Mouse (Mus musculus): ENCODE measurements around the gene Usp21. TPM values are rescaled to one million over a fixed set of nuclear protein-coding genes. Genes with fewer than 3 reads are reported as not detected.
"Not testable (repeated sequence)": the region's sequence is repeated elsewhere in the genome, so short reads cannot be mapped to it uniquely, and the experiment has no call there.

Gene Usp21
- polyA plus RNA-seq, 1 experiment from 2014 or later = 89.7 TPM

DNA sequence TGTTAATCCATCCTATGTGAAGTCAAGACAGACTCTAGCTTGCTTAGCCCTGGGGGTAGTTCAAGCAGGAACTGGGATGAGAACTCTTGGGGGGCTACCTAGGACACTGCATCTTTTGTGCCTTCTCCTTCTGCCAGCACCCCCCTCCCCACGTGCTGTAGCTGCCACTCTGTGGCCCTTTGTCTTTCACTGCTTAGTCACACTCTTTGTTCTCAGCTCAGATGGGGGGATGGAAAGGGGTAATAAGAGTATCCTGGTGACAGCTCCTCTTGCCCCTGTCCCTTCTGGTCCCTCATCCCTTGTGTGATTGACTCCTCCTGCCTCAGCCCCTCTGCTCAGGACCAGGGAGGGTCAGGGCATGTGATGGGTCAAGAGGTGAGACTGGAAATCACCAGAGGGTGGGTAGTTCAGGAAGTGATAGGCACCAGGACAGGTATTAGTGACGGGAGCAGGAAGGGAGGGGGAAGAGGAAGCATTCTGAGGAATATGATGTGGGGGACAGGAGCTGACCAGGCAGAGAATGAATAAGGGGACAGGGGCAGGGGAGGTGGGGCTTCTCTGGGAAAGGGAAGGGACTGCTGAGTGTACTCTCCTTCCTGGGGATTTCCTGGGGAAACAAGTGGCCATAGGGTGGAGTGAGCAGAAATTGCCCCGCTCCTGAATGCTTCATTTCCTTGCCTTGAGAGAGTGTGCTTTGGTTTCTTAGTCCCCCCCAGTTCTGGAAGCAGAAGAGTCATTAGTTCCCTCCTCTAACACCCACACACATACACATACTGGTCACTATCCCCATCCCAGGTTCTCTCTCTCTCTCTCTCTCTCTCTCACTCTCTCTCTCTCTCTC, 39.2 kb downstream of the Usp21 start:
- Histone ChIP-seq H3K9ac (no peak overlapping the region), H3K4me1 (peaks cover 66% of the 10 kb centered on the region), H3K36me3 (peaks cover 12% of the 10 kb centered on the region; the same call in 1 of the 2 replicates), H3K4me2 (peak overlapping the region; percentile 23), H3K9me3 (no peaks in the 10 kb centered on the region), H3K27ac (peak overlapping the region; percentile 96), H3K4me3 (no peak overlapping the region), H3K27me3 (0 out of 2 replicates have a peak, but pooled peaks cover 4% of the 10 kb centered on the region)
- WGBS = 57% methylated on average over 3 of the region's 3 CpGs
- no peak; the same call in 1 of the 2 replicates for ATAC-seq (ENCODE audit: borderline replicate concordance, extremely low read depth, low FRiP score, low TSS enrichment)

DNA sequence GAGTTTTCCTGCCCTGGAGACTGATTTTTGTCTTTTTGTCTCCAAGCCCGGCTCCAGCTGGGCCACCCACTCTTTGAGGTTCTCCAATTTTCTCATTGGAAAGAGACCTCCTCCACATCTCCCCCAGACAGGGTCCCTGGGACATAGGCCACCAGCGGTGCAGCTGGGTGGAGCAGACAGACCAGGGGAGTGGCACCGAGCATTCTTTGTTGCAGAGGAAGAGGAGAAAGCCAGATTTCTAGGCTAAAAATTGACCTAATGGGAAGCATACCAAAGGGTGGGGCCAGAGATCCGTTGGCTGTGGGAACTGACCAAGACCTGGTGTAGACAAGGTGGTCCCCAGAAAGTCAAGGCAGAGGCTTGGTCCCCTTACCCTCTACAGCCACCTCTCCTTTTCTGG, 39.9 kb downstream of the Usp21 start:
- ATAC-seq (ENCODE audit: borderline replicate concordance, extremely low read depth, low FRiP score, low TSS enrichment) = no peak
- 0 out of 2 replicates have a peak, but pooled peaks cover 4% of the 10 kb centered on the region for H3K27me3 ChIP-seq
- WGBS = 28% methylated on average over 4 of the region's 4 CpGs
- H3K9ac ChIP-seq = 0 out of 2 replicates have a peak overlapping the region, but pooled peaks have one; percentile 48
- peak overlapping the region; percentile 71 for H3K4me2 ChIP-seq
- H3K36me3 ChIP-seq = peaks cover 19% of the 10 kb centered on the region; the same call in 1 of the 2 replicates
- peak overlapping the region; percentile 84 for H3K4me3 ChIP-seq
- H3K4me1 ChIP-seq = peaks cover 66% of the 10 kb centered on the region
- H3K27ac ChIP-seq = peak overlapping the region; percentile 96
- H3K9me3 ChIP-seq = no peaks in the 10 kb centered on the region

DNA sequence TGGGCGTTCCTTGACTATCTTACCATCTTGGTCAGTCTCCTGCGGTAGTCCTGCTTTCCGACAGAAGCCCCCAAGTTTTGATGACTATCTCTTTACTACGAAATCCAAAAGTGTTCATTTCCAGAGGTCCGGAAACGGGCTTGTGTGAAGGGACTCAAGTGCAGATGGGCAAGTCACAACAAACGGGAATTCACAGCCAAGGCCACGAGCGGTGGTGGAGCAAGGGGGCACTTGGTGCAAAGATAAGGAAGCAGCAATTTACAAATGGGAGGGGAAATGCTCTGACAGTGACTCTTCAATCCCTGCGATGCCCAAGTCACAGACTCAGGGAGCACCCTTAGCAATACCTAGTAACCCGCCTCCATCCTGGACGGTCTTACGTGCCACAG, 40.3 kb downstream of the Usp21 start:
- peak overlapping the region; percentile 84 for H3K4me3 ChIP-seq
- WGBS = 7% methylated on average over 13 of the region's 13 CpGs
- ATAC-seq (ENCODE audit: borderline replicate concordance, extremely low read depth, low FRiP score, low TSS enrichment) = 0 out of 2 replicates have a peak, but pooled peaks have one; percentile 6
- 0 out of 2 replicates have a peak, but pooled peaks cover 4% of the 10 kb centered on the region for H3K27me3 ChIP-seq
- no peaks in the 10 kb centered on the region for H3K9me3 ChIP-seq
- H3K27ac ChIP-seq = peak overlapping the region; percentile 96
- peaks cover 61% of the 10 kb centered on the region for H3K4me1 ChIP-seq
- peak overlapping the region; percentile 71 for H3K4me2 ChIP-seq
- peak overlapping the region; percentile 48 for H3K9ac ChIP-seq
- H3K36me3 ChIP-seq = peaks cover 24% of the 10 kb centered on the region; the same call in 1 of the 2 replicates

DNA sequence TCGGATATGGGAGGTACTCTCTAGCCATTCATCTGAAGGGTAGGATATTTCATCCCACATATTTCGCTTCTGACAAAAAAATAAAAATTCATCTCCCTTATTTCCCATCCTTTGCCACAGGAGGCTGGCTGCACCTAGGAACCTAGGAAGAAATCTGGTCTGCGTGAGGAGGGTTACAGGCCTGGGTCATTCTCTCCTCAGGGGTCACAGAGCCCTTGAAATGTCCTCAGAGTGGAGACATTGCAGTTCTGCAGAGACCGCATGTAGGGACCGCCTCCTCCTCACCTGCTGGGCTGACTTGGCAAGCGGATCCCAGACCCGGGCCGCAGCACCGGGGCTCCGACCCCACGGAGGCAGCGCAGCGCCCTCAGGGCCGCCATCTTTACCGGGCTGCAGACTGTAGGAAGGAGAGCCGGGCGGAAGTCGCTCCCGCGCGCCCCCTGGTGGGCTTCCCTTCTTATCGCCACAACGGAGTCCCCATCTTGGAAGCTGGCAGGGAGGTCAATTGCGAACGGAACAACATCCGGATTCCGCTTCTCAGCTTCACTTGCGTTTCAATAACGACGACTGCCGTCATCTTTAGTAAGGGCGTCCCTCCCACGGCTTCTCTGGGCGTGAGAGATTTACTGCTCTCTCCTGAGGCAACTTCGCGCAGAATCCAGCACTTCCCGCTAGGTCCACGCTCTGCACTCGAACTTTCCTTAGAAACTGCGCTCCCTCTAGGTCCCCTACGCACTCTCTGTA, 40.9 kb downstream of the Usp21 start:
- peak overlapping the region; percentile 96 for H3K27ac ChIP-seq
- H3K4me3 ChIP-seq = peak overlapping the region; percentile 84
- H3K27me3 ChIP-seq = 0 out of 2 replicates have a peak, but pooled peaks cover 4% of the 10 kb centered on the region
- peak overlapping the region; percentile 75 for H3K4me2 ChIP-seq
- ATAC-seq (ENCODE audit: borderline replicate concordance, extremely low read depth, low FRiP score, low TSS enrichment) = peak; percentile 86
- peak overlapping the region; percentile 85 for H3K9ac ChIP-seq
- peaks cover 56% of the 10 kb centered on the region for H3K4me1 ChIP-seq
- under 1% methylated on average over 41 of the region's 41 CpGs for WGBS
- peaks cover 27% of the 10 kb centered on the region; the same call in 1 of the 2 replicates for H3K36me3 ChIP-seq
- H3K9me3 ChIP-seq = no peaks in the 10 kb centered on the region

DNA sequence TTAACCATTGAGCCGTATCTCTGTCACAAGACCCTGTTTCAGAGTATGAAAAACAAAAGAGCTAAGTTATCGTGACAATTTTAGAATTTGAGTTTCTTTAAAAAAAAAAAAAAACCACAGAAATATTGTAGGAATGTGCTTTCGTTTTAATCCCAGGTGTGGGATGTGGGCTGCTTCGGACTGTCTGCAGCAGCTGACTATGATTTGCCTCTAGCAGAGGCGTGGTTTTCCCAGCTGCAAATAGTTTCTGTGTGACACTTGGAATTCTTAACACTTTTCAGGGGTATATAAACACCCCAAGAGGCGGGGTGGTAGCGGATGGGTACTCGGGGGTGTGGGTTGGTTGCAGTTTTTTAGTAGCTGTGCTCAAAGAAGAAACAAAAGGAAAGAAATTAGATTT, 42.4 kb downstream of the Usp21 start:
- Histone ChIP-seq H3K4me2 (0 out of 2 replicates have a peak overlapping the region, but pooled peaks have one; percentile 75), H3K9me3 (no peaks in the 10 kb centered on the region), H3K27ac (no peak overlapping the region), H3K27me3 (no peaks in the 10 kb centered on the region), H3K9ac (no peak overlapping the region), H3K36me3 (peaks cover 42% of the 10 kb centered on the region), H3K4me3 (no peak overlapping the region), H3K4me1 (peaks cover 41% of the 10 kb centered on the region)
- 76% methylated on average over 8 of the region's 8 CpGs for WGBS
- ATAC-seq (ENCODE audit: borderline replicate concordance, extremely low read depth, low FRiP score, low TSS enrichment) = no peak

DNA sequence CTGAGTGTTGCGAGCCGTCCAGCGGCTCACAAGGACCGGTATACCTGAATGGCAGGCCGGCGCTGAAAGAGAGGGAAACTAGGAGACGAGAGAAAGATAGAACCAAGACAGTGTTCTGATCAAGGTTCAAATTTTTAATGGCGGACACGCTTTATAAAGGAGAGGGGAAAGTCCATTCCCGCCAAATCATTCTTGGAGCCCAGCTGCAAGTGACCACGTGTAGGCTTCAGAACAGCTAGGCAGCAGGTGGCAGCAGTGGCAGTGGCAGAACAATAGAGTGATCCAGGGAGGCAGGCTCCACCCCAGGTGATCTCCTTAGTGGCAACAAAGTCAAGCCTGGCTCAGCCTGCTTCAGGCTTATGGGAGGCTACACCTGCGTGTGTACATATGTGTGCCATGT, 45.8 kb downstream of the Usp21 start:
- 83% methylated on average over 12 of the region's 12 CpGs for WGBS
- not testable (repeated sequence) for H3K4me3 ChIP-seq; H3K27ac ChIP-seq; H3K4me2 ChIP-seq; ATAC-seq (ENCODE audit: borderline replicate concordance, extremely low read depth, low FRiP score, low TSS enrichment); H3K9me3 ChIP-seq; H3K27me3 ChIP-seq; H3K9ac ChIP-seq
- Histone ChIP-seq H3K36me3 (peaks cover 73% of the 10 kb centered on the region), H3K4me1 (peaks cover 13% of the 10 kb centered on the region)

DNA sequence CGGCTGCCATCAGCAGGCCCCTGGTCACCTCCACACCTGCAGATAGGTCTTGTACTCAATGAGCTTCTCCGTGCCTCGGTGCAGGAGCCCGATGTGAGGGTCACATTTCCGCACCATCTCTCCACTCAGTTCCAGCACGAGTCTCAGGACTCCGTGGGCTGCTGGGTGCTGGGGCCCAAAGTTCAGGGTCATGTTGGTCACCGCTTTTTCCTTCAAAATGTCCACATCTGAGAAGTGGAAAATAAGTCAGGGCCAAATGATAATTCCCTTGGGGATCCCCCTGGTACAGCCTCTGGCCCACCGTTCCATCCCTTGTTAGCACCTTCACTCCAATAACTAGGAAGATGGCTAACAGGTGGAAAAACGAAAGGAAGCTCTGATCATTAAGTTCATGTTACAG, 46.9 kb downstream of the Usp21 start:
- H3K4me1 ChIP-seq = peaks cover 7% of the 10 kb centered on the region
- H3K9ac ChIP-seq = no peak overlapping the region
- no peak for ATAC-seq (ENCODE audit: borderline replicate concordance, extremely low read depth, low FRiP score, low TSS enrichment)
- H3K27ac ChIP-seq = no peak overlapping the region
- H3K9me3 ChIP-seq = no peaks in the 10 kb centered on the region
- 88% methylated on average over 10 of the region's 10 CpGs for WGBS
- no peak overlapping the region for H3K4me3 ChIP-seq
- peaks cover 83% of the 10 kb centered on the region for H3K36me3 ChIP-seq
- no peak overlapping the region for H3K4me2 ChIP-seq
- H3K27me3 ChIP-seq = no peaks in the 10 kb centered on the region

DNA sequence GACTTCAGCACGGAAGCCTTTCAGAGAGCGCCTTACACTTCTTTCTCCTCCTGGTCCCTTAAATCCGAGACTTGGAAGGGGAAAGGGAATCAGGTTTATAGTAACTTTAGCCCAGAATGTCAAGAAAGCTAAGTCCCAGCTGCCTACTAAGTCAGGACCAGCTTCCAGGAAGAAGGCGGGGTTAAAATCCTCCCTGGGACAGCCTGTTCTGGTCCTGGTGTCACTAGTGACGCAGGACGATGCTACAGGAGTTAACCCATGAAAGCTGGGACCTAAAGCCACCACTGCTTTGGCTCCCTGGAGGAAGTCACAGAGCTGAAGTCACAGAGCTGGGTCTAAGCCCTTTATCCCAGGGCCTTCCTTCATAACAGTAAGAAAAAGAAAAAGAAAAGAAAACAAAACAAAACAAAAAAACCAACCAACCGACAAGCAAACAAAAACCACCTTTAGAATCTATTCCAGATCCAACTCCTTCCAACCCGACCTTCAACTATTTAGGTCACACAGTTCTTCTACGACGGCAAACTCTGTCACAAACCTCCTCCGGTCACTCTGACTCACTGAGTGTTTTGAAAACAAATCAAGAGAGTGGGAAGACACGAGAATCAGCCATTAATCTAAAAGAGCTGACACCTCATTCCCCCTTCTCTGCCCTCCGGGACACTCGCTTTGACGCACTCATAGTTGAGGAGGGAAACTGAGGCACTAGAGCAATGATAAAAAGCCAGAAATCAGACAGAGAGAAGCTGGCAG, 47.6 kb downstream of the Usp21 start:
- peaks cover 90% of the 10 kb centered on the region for H3K36me3 ChIP-seq
- no peak overlapping the region for H3K4me2 ChIP-seq
- H3K27ac ChIP-seq = no peak overlapping the region
- H3K9ac ChIP-seq = no peak overlapping the region
- no peaks in the 10 kb centered on the region for H3K27me3 ChIP-seq
- ATAC-seq (ENCODE audit: borderline replicate concordance, extremely low read depth, low FRiP score, low TSS enrichment) = no peak
- H3K4me1 ChIP-seq = no peaks in the 10 kb centered on the region
- no peaks in the 10 kb centered on the region for H3K9me3 ChIP-seq
- WGBS = 63% methylated on average over 15 of the region's 15 CpGs
- no peak overlapping the region for H3K4me3 ChIP-seq

DNA sequence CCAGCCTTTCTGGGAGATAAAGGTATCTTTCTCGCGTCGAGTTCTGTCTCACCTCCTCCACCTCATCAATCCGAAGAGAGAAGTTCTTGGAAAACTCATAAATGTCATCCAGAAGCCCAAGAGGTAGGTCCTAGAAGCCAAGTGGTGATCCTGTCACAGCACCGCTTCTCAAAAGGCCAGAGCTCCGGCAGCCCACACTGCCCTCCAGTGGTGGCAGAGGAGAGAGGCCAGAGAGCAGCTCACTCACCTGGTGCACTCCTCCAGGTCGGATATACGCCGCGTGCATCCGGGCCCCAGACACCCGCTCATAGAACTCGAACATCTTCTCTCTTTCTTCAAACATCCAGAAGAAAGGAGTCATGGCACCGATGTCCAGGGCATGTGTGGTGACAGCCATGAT, 49.3 kb downstream of the Usp21 start:
- 67% methylated on average over 14 of the region's 14 CpGs for WGBS
- no peaks in the 10 kb centered on the region for H3K27me3 ChIP-seq
- ATAC-seq (ENCODE audit: borderline replicate concordance, extremely low read depth, low FRiP score, low TSS enrichment) = no peak
- H3K36me3 ChIP-seq = peaks cover 92% of the 10 kb centered on the region
- no peak overlapping the region for H3K4me3 ChIP-seq
- H3K27ac ChIP-seq = no peak overlapping the region
- no peaks in the 10 kb centered on the region for H3K4me1 ChIP-seq
- H3K4me2 ChIP-seq = no peak overlapping the region
- H3K9me3 ChIP-seq = no peaks in the 10 kb centered on the region
- no peak overlapping the region for H3K9ac ChIP-seq

DNA sequence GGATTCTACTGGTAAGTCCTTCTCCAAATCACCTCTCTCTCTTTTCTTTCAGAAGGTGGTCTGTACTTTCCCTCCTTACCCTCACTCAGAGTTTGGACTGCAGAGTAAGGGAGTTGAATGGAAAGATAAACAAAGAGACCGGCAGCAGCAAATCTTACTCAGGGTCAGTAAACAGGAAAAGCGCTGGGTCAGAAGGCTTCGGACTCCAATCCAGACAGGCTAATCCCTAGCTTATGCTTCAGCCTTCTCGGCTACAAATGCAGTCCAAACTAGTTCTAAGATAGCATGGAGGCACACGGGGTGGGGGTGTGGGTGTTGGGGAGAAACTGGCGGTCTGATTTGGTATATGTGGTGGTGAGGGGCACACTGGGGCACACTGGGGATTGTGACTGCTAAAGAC, 50.4 kb downstream of the Usp21 start:
- H3K36me3 ChIP-seq = peaks cover 82% of the 10 kb centered on the region
- H3K27ac ChIP-seq = no peak overlapping the region
- H3K9me3 ChIP-seq = no peaks in the 10 kb centered on the region
- no peaks in the 10 kb centered on the region for H3K4me1 ChIP-seq
- H3K4me2 ChIP-seq = no peak overlapping the region
- no peak overlapping the region for H3K9ac ChIP-seq
- 66% methylated on average over 6 of the region's 6 CpGs for WGBS
- ATAC-seq (ENCODE audit: borderline replicate concordance, extremely low read depth, low FRiP score, low TSS enrichment) = no peak
- H3K4me3 ChIP-seq = no peak overlapping the region
- no peaks in the 10 kb centered on the region for H3K27me3 ChIP-seq

DNA sequence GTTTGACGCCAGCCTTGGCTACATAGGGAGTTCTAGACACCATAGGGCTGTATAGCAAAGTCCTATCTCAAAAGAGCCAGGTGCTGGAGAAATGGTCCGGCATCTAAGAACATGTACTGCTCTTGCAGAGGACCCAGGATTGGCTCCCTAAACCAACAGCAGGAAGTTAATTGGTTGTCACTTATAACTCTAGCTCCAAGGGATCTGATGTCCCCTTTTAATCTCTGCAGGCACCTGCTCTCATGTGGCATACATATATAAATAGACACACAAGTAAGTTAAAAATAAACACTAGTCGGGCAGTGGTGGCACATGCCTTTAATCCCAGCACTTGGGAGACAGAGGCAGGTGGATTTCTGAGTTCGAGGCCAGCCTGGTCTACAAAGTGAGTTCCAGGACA, 52.0 kb downstream of the Usp21 start:
- Histone ChIP-seq H3K9me3 (no peaks in the 10 kb centered on the region), H3K4me3 (no peak overlapping the region), H3K4me1 (no peaks in the 10 kb centered on the region), H3K27ac (no peak overlapping the region), H3K9ac (no peak overlapping the region), H3K4me2 (no peak overlapping the region), H3K27me3 (no peaks in the 10 kb centered on the region), H3K36me3 (peaks cover 68% of the 10 kb centered on the region)
- no peak for ATAC-seq (ENCODE audit: borderline replicate concordance, extremely low read depth, low FRiP score, low TSS enrichment)
- 77% methylated on average over 4 of the region's 4 CpGs for WGBS
